Mouse (Mus musculus) midbrain, embryonic 16.5 days (tissue): ENCODE measurements around the gene Fam209. TPM values are rescaled to one million over a fixed set of nuclear protein-coding genes. Genes with fewer than 3 reads are reported as not detected.
A peak's percentile ranks its signal among the peaks of the same experiment; 100 is the strongest.

Experiments used
- ATAC-seq: fragments of 200-750 bp; cut with Nextera tagmentation; 2 replicates; pipeline ENCODE4 v1.8.0; 2017; ENCODE audit warnings: moderate TSS enrichment
- H3K27ac ChIP-seq: fragments of 300-500 bp; sonication (generic); 2 replicates; pipeline ENCODE4 v1.5.1; 2014; ENCODE audit warnings: mild to moderate bottlenecking, low read length, mixed read lengths
- H3K27me3 ChIP-seq: fragments of 300-500 bp; sonication (generic); 2 replicates; pipeline ENCODE4 v1.6.1; 2014; ENCODE audit warnings: low read depth, low read length, mixed read lengths; ENCODE audit not compliant: control insufficient read depth, insufficient read depth
- H3K36me3 ChIP-seq: fragments of 300-500 bp; sonication (generic); 2 replicates; pipeline ENCODE4 v1.6.1; 2014; ENCODE audit warnings: mild to moderate bottlenecking, low read length, moderate library complexity, mixed read lengths; ENCODE audit not compliant: control insufficient read depth, insufficient read depth
- H3K4me1 ChIP-seq: fragments of 300-500 bp; sonication (generic); 2 replicates; pipeline ENCODE4 v1.6.1; 2014; ENCODE audit warnings: mild to moderate bottlenecking, low read length, mixed read lengths; ENCODE audit not compliant: control insufficient read depth, insufficient read depth
- H3K4me2 ChIP-seq: fragments of 300-500 bp; sonication (generic); 2 replicates; pipeline ENCODE4 v1.6.1; 2014; ENCODE audit warnings: mild to moderate bottlenecking, low read length, mixed read lengths
- H3K4me3 ChIP-seq: fragments of 300-500 bp; sonication (generic); 2 replicates; pipeline ENCODE4 v1.5.1; 2014; ENCODE audit warnings: low read depth, mild to moderate bottlenecking, low read length, moderate library complexity, mixed read lengths
- H3K9ac ChIP-seq: fragments of 300-500 bp; sonication (generic); 2 replicates; pipeline ENCODE4 v1.6.1; 2014; ENCODE audit warnings: low read depth, low read length, mixed read lengths
- H3K9me3 ChIP-seq: fragments of 300-500 bp; sonication (generic); replicated peaks from 2 replicates; pipeline ENCODE4 v1.6.1; 2014; ENCODE audit warnings: mild to moderate bottlenecking, low read length, mixed read lengths; ENCODE audit not compliant: control insufficient read depth, poor library complexity, severe bottlenecking
- WGBS: fragments of 180-500 bp; shearing (Covaris S2); extraction: QIAGEN DNeasy Blood & Tissue Kit; methylation state at CpG from one replicate; pipeline ENCODE4 v1.1.7; 2014; 5-methylcytosine and 5-hydroxymethylcytosine counted together
- polyA plus RNA-seq: library from polyadenylated mRNA; unstranded; fragments of >200 nt; fragmentation: Nextera tagmentation; extraction: Ambion mirVana; gene quantifications from 2 replicates; pipeline ENCODE4 v1.2.1, GENCODE M21; 2015

The Fam209 gene
- polyA plus RNA-seq, 1 experiment from 2014 or later = not detected

DNA sequence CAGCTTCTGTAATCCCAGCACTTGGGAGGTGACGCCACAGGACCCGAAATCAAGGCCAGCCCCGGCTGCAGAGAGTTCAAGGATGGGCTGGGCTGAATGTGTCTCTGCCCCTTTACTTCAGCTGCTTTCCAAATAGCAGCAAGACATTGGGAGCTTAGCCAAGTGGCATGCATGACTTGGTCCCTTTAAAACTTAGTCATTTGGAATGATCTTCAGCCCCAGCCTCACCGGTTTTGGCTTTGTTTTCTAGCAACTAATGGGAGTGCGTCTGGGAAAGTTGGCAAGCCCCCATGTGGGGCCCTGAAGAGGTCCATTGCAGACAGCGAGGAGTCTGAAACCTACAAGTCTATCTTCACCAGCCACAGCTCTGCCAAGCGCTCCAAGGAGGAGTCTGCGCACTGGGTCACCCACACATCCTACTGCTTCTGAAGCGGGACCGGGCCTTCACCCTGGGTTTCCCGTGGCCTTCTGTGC is 3.9 kb upstream of the Fam209 start:
- H3K27me3 ChIP-seq = no peaks in the 10 kb centered on the region
- no peaks in the 10 kb centered on the region for H3K9me3 ChIP-seq
- WGBS = 72% methylated on average over 11 of the region's 11 CpGs
- H3K27ac ChIP-seq = no peak overlapping the region
- no peak overlapping the region for H3K4me3 ChIP-seq
- peak; percentile 27; the same call in 1 of the 2 replicates for ATAC-seq
- H3K4me2 ChIP-seq = no peak overlapping the region
- H3K36me3 ChIP-seq = peaks cover 28% of the 10 kb centered on the region
- H3K9ac ChIP-seq = no peak overlapping the region
- H3K4me1 ChIP-seq = no peaks in the 10 kb centered on the region

DNA sequence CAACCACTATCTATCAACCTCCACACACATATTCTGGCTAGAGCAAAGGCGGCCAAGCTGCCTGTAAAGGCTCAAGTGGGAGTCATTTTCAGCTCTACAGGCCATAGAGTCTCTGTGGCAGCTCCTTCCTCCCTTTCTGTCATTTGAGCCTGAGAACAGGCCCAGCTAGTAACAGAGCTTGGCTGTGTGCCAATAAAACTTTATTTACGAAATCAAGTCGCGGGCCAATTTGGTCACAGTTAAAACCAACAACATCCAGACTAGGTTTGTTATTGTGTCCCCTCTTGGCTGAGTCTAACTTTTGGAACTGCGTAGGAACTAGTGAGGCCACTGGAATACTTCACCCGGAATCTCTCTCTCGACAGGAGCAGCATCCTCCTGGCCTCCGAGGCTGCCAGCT is 1.3 kb downstream of the Fam209 start:
- H3K36me3 ChIP-seq = peaks cover 5% of the 10 kb centered on the region
- H3K9me3 ChIP-seq = no peaks in the 10 kb centered on the region
- no peak overlapping the region for H3K4me2 ChIP-seq
- 64% methylated on average over 8 of the region's 8 CpGs for WGBS
- H3K4me1 ChIP-seq = no peaks in the 10 kb centered on the region
- H3K9ac ChIP-seq = no peak overlapping the region
- no peaks in the 10 kb centered on the region; the same call in none of the 2 replicates for H3K27me3 ChIP-seq
- no peak overlapping the region for H3K27ac ChIP-seq
- H3K4me3 ChIP-seq = no peak overlapping the region
- ATAC-seq = no peak

DNA sequence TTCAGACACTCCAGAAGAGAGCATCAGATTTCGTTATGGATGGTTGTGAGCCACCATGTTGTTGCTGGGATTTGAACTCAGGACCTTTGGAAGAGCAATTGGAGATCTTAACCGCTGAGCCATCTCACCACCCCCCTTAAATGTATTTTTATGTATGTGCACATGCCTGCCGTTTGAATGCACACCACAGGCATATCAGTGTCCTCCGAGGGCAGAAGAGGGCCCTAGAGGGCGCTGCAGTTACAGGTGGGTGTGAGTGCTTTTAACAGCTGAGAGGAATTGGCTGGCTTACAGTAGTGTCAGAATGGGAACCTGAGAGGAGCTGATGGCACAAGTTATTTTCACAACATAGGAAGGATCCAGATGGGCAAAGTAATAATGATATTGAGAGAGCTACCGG is 2.6 kb downstream of the Fam209 start:
- Histone ChIP-seq H3K27me3 (no peaks in the 10 kb centered on the region; the same call in none of the 2 replicates), H3K36me3 (no peaks in the 10 kb centered on the region; the same call in 1 of the 2 replicates), H3K4me3 (no peak overlapping the region), H3K4me2 (no peak overlapping the region), H3K9me3 (no peaks in the 10 kb centered on the region), H3K9ac (no peak overlapping the region), H3K4me1 (no peaks in the 10 kb centered on the region), H3K27ac (no peak overlapping the region)
- no peak for ATAC-seq
- WGBS = 40% methylated on average over 6 of the region's 6 CpGs

GRCm38 (mm10) chr2:172476707-172477260 is 4.5 kb downstream of the Fam209 start:
- Histone ChIP-seq H3K27ac (no peak overlapping the region), H3K4me3 (no peak overlapping the region), H3K27me3 (no peaks in the 10 kb centered on the region; the same call in none of the 2 replicates), H3K4me2 (no peak overlapping the region), H3K36me3 (no peaks in the 10 kb centered on the region), H3K9ac (no peak overlapping the region), H3K4me1 (no peaks in the 10 kb centered on the region), H3K9me3 (no peaks in the 10 kb centered on the region)
- WGBS = 38% methylated on average over 10 of the region's 10 CpGs
- ATAC-seq = no peak

- no peaks in the 10 kb centered on the region; the same call in none of the 2 replicates for H3K27me3 ChIP-seq
- H3K4me3 ChIP-seq = no peak overlapping the region
- no peaks in the 10 kb centered on the region for H3K36me3 ChIP-seq
- H3K9me3 ChIP-seq = no peaks in the 10 kb centered on the region
- no peak overlapping the region for H3K4me2 ChIP-seq
- WGBS = 41% methylated on average over 3 of the region's 3 CpGs
- no peaks in the 10 kb centered on the region for H3K4me1 ChIP-seq
- no peak overlapping the region for H3K27ac ChIP-seq
- ATAC-seq = 0 out of 2 replicates have a peak, but pooled peaks have one; percentile 6
- H3K9ac ChIP-seq = no peak overlapping the region
These were observed 5.0 kb downstream of the Fam209 start for GRCm38 (mm10) chr2:172477350-172477749.

DNA sequence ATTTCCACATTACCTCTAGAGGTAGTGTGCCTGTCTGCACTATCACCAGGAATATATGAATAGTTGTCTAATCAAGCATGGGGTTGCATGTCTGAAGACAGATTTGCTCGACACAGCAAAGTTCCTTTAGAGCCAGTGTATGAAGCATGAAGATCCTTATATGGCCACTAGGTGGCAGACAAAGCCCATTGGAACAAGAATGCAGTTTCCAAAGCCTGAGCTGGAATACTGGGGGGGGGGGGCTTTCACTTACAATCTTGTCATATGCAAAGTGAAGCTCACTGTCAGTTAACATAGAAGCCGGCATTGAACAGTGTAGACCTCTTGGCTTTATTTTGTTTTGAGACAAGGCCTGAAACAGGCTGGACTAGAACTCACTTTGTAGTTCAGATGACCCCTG is 5.5 kb downstream of the Fam209 start:
- no peak overlapping the region for H3K4me2 ChIP-seq

DNA sequence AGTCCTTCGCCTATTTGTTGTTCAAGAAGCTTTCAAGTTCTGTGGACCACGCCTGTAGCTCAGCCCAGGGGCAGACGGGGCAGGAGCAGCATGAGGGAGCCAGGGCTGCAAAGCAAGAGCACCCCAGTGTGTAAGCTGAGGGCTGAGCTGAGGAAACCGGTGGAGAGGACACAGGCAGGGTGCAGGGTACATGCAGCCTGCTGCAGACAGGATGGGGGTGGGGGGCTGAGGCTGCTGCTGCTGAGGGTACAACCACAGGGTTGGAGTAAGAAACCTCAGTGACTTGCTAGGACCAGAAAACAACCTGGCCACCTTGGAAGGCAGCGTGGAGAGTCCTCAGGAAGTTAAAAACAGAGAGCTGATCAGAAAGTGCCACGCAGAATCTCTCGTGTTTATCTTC is 8.0 kb downstream of the Fam209 start:
- no peaks in the 10 kb centered on the region for H3K9me3 ChIP-seq
- ATAC-seq = no peak
- H3K4me1 ChIP-seq = no peaks in the 10 kb centered on the region
- H3K4me3 ChIP-seq = no peak overlapping the region
- no peaks in the 10 kb centered on the region; the same call in none of the 2 replicates for H3K27me3 ChIP-seq
- 70% methylated on average over 7 of the region's 7 CpGs for WGBS
- H3K27ac ChIP-seq = no peak overlapping the region
- H3K4me2 ChIP-seq = no peak overlapping the region
- H3K9ac ChIP-seq = no peak overlapping the region
- H3K36me3 ChIP-seq = no peaks in the 10 kb centered on the region

More for the DNA sequence above, 5.5 kb downstream of the Fam209 start:
- Histone ChIP-seq H3K27ac (no peak overlapping the region), H3K9ac (no peak overlapping the region), H3K36me3 (no peaks in the 10 kb centered on the region), H3K27me3 (no peaks in the 10 kb centered on the region; the same call in none of the 2 replicates), H3K4me3 (no peak overlapping the region), H3K9me3 (no peaks in the 10 kb centered on the region), H3K4me1 (no peaks in the 10 kb centered on the region)
- peak; percentile 30; the same call in 1 of the 2 replicates for ATAC-seq
- WGBS = 2% methylated on average over 2 of the region's 2 CpGs

DNA sequence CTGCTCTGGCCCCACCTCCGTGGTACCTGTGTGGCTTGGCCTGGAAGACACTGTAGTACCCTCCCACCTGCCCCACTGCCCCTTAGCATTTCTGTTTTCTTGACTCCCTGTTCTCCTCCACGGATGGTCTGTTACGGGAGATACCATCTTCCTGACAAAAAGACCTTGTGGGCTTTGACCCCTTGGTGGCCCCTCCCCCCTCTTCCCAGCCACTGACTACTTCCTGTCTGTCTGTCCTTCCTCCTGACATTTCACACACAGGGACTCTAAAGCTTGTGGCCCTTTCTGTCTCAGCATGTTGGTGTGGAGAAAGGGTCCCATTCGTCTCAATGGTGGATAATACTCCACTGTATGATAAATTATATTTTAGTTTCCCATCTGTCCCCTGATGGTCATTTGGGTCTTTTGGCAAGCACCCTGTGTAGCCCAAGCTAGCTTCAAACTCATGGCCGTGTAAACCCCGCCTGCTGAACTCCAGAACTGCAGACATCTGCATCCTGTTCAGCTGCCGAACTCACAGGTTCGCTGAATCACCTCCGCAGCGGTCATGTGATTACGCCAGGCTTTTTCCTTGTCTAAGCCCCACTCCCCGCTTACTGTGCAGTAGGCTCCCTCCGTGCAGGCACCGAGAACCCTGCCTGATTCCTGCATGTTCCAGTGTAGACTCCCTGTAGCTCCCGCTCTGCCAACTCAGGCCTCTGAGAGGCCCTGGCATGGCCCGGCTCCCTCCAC is 9.5 kb downstream of the Fam209 start:
- Histone ChIP-seq H3K36me3 (no peaks in the 10 kb centered on the region), H3K27me3 (no peaks in the 10 kb centered on the region; the same call in 1 of the 2 replicates), H3K9ac (no peak overlapping the region), H3K27ac (no peak overlapping the region), H3K9me3 (no peaks in the 10 kb centered on the region), H3K4me1 (no peaks in the 10 kb centered on the region), H3K4me3 (no peak overlapping the region), H3K4me2 (no peak overlapping the region)
- WGBS = 90% methylated on average over 16 of the region's 16 CpGs
- no peak for ATAC-seq

GRCm38 (mm10) chr2:172483766-172484413 is 11.6 kb downstream of the Fam209 start:
- 80% methylated on average over 14 of the region's 14 CpGs for WGBS
- Histone ChIP-seq H3K4me3 (no peak overlapping the region), H3K27me3 (no peaks in the 10 kb centered on the region), H3K27ac (no peak overlapping the region), H3K9ac (no peak overlapping the region), H3K9me3 (no peaks in the 10 kb centered on the region), H3K36me3 (no peaks in the 10 kb centered on the region), H3K4me1 (no peaks in the 10 kb centered on the region), H3K4me2 (no peak overlapping the region)
- ATAC-seq = no peak
